Mouse (Mus musculus) embryonic facial prominence, embryonic 10.5 days (tissue): ENCODE measurements around the gene Tmem262. TPM values are rescaled to one million over a fixed set of nuclear protein-coding genes. Genes with fewer than 3 reads are reported as not detected.

ENCODE experiments used
- DNase-seq: peaks from one replicate; pipeline ENCODE4 v3.0.0-alpha.2; 2017; ENCODE audit warnings: low spot score
- H3K27ac ChIP-seq: fragments of 300-500 bp; sonication (generic); replicated peaks from 2 replicates; pipeline ENCODE4 v1.5.1; 2016; ENCODE audit warnings: mild to moderate bottlenecking
- H3K27me3 ChIP-seq: fragments of 300-500 bp; sonication (generic); replicated peaks from 2 replicates; pipeline ENCODE4 v1.6.1; 2016; ENCODE audit warnings: low read depth, mild to moderate bottlenecking; ENCODE audit not compliant: poor library complexity, severe bottlenecking
- H3K36me3 ChIP-seq: fragments of 300-500 bp; sonication (generic); replicated peaks from 2 replicates; pipeline ENCODE4 v1.6.1; 2016; ENCODE audit warnings: mild to moderate bottlenecking, moderate library complexity
- H3K4me1 ChIP-seq: fragments of 300-500 bp; sonication (generic); 2 replicates; pipeline ENCODE4 v1.6.1; 2016
- H3K4me3 ChIP-seq: fragments of 300-500 bp; sonication (generic); 2 replicates; pipeline ENCODE4 v1.5.1; 2016; ENCODE audit warnings: mild to moderate bottlenecking, moderate library complexity
- H3K9me3 ChIP-seq: fragments of 300-500 bp; sonication (generic); 2 replicates; pipeline ENCODE4 v1.6.1; 2016; ENCODE audit warnings: mild to moderate bottlenecking
- WGBS: fragments of 180-500 bp; shearing (Covaris S2); methylation state at CpG from one replicate; pipeline ENCODE4 v1.1.7; 2016; 5-methylcytosine and 5-hydroxymethylcytosine counted together
- polyA plus RNA-seq: library from polyadenylated mRNA; unstranded; fragments of >200 nt; fragmentation: Nextera tagmentation; extraction: Ambion mirVana; gene quantifications from 2 replicates; pipeline ENCODE4 v1.2.1, GENCODE M21; 2016

The Tmem262 gene
- polyA plus RNA-seq, 1 experiment from 2014 or later: not detected

DNA sequence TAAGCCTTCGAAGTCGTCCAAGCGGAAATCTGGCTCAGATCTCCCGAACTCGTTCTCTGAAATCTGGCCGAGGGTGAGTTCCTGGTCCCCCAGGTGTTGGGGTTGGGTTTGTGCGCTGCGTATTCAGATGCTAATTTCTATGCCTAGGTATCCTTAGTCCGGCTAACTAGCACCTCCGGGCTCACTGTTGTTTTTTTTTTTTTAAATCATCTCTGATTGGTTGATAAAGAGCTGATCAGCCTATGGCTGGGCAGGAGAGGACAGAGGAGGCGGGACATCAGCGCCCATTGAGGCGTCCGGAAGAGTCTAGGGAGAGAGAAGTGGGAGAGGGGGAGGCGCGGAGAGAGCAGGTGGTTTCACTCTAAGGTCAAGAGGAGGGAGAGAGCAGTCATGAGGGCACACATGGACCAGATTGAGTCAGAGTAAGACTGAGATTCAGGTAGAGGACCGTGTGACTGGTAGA, 5.6 kb downstream of the Tmem262 start:
- no peaks in the 10 kb centered on the region for H3K27me3 ChIP-seq
- H3K27ac ChIP-seq: peak overlapping the region; percentile 90
- no peaks in the 10 kb centered on the region for H3K9me3 ChIP-seq
- WGBS: under 1% methylated on average over 17 of the region's 17 CpGs
- DNase-seq: peak; percentile 83
- H3K36me3 ChIP-seq: peaks cover 77% of the 10 kb centered on the region
- peaks cover 24% of the 10 kb centered on the region for H3K4me1 ChIP-seq
- peak overlapping the region; percentile 90 for H3K4me3 ChIP-seq

- WGBS: 94% methylated on average over 13 of the region's 13 CpGs
Measured at GRCm38 (mm10) chr19:6088841-6089240, 9.0 kb downstream of the Tmem262 start.

GRCm38 (mm10) chr19:6094119-6094518, 14.3 kb downstream of the Tmem262 start, which contains the start of gene AC131692.1:
TSS of gene AC131692.1 (plus strand) at chr19:6094419.
- no peaks in the 10 kb centered on the region for H3K27me3 ChIP-seq
- H3K36me3 ChIP-seq: peaks cover 97% of the 10 kb centered on the region
- WGBS: 95% methylated on average over 7 of the region's 7 CpGs
- DNase-seq: no peak
- H3K27ac ChIP-seq: no peak within 1 kb of the TSS
- no peak within 1 kb of the TSS for H3K4me3 ChIP-seq
- H3K4me1 ChIP-seq: no peaks in the 10 kb centered on the region
- H3K9me3 ChIP-seq: no peaks in the 10 kb centered on the region

More at GRCm38 (mm10) chr19:6088841-6089240, 9.0 kb downstream of the Tmem262 start:
- H3K27ac ChIP-seq: no peak overlapping the region
- H3K9me3 ChIP-seq: no peaks in the 10 kb centered on the region
- no peak overlapping the region for H3K4me3 ChIP-seq
- peaks cover 78% of the 10 kb centered on the region for H3K36me3 ChIP-seq
- peaks cover 18% of the 10 kb centered on the region for H3K4me1 ChIP-seq
- H3K27me3 ChIP-seq: no peaks in the 10 kb centered on the region
- DNase-seq: no peak

DNA sequence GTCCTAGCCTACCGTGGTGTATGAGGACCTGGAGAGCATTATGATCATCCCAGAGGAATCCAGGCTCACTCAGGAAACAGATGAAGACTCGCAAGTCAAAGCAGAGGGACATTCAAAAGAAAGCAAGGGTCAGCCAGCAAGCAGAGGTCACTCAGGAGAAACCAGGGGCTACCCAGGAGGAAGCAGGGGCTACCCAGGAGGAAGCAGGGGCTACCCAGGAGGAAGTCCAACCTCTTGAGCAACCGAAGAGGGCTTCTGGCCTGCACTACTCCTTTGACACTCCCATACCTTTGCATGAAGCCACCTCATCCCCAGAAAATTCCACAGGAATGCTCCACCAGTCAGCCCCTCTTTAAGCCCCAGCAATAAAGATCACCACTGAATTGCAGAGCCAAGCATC, 18.0 kb downstream of the Tmem262 start:
- peaks cover 15% of the 10 kb centered on the region for H3K4me1 ChIP-seq
- WGBS: 92% methylated on average over 3 of the region's 3 CpGs
- H3K4me3 ChIP-seq: no peak overlapping the region
- no peaks in the 10 kb centered on the region for H3K27me3 ChIP-seq
- no peak for DNase-seq
- peaks cover 73% of the 10 kb centered on the region for H3K36me3 ChIP-seq
- H3K9me3 ChIP-seq: no peaks in the 10 kb centered on the region
- H3K27ac ChIP-seq: no peak overlapping the region

- H3K4me1 ChIP-seq: peaks cover 21% of the 10 kb centered on the region
- H3K27ac ChIP-seq: no peak overlapping the region; the same call in 1 of the 2 replicates
- H3K27me3 ChIP-seq: no peaks in the 10 kb centered on the region
- WGBS: 32% methylated on average over 6 of the region's 6 CpGs
- H3K4me3 ChIP-seq: no peak overlapping the region
- peaks cover 45% of the 10 kb centered on the region for H3K36me3 ChIP-seq
- peak; percentile 26 for DNase-seq
- no peaks in the 10 kb centered on the region for H3K9me3 ChIP-seq
Measured at GRCm38 (mm10) chr19:6101186-6101585, 21.4 kb downstream of the Tmem262 start.

GRCm38 (mm10) chr19:6102169-6102853, 22.5 kb downstream of the Tmem262 start:
- H3K27ac ChIP-seq: peak overlapping the region; percentile 70

DNA sequence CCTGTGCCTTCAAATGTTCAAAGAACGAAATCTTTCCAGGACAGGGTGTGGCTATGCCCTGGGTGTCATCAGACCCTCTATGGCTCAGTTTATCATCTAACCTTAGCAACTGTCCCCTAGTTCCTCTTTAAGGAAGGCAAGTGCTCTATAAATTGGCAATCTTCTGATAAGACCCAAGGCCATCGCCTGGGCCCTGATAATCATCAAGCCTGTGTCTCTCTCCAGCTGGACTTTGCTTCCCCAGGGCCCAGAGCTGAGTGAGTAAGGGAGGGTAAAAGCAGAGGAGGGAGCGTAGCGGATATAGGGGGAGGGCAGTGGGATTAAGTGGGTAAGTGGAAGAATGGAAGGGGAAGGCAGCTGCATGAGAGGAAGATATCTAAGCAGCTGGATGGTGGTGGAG, 24.6 kb downstream of the Tmem262 start:
- H3K27ac ChIP-seq: no peak overlapping the region
- no peak overlapping the region for H3K4me3 ChIP-seq
- peaks cover 21% of the 10 kb centered on the region for H3K36me3 ChIP-seq
- WGBS: 83% methylated on average over 4 of the region's 4 CpGs
- no peaks in the 10 kb centered on the region for H3K9me3 ChIP-seq
- DNase-seq: no peak
- H3K27me3 ChIP-seq: no peaks in the 10 kb centered on the region
- peaks cover 27% of the 10 kb centered on the region for H3K4me1 ChIP-seq

More at GRCm38 (mm10) chr19:6102169-6102853, 22.5 kb downstream of the Tmem262 start:
- no peak for DNase-seq
- Histone ChIP-seq H3K27me3 (no peaks in the 10 kb centered on the region), H3K4me3 (no peak overlapping the region), H3K9me3 (no peaks in the 10 kb centered on the region), H3K4me1 (peaks cover 27% of the 10 kb centered on the region), H3K36me3 (peaks cover 35% of the 10 kb centered on the region)
- WGBS: 80% methylated on average over 6 of the region's 6 CpGs

DNA sequence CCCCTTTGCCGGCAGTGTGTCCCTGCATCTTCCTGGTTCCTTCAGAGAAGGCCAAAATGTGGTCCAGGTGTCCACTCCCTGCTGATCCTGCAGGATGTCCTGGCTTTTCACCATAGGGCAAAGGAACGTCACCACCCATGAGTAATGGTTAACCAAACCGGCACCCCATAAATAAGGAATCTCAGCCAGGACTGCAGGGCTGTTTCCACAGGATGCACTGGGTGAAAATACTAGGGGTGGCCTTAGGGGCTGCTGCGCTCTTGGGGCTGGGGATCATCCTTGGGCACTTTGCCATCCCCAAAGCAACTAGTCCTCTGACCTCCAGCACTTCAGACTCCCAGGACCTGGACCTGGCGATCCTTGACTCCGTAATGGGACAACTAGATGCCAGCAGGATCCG, 25.8 kb downstream of the Tmem262 start, which contains the start of gene Naaladl1:
Naaladl1 (plus strand) TSS at position 197 of the 400 bp plus-strand sequence.
- Histone ChIP-seq H3K4me1 (peaks cover 25% of the 10 kb centered on the region), H3K9me3 (no peaks in the 10 kb centered on the region), H3K4me3 (0 out of 2 replicates have a peak within 1 kb of the TSS, but pooled peaks have one; percentile 8), H3K36me3 (0 out of 2 replicates have a peak, but pooled peaks cover 11% of the 10 kb centered on the region), H3K27me3 (no peaks in the 10 kb centered on the region), H3K27ac (no peak within 1 kb of the TSS)
- WGBS: 87% methylated on average over 7 of the region's 7 CpGs
- no peak for DNase-seq

- WGBS: 75% methylated on average over 6 of the region's 6 CpGs
- Histone ChIP-seq H3K9me3 (no peaks in the 10 kb centered on the region), H3K27ac (no peak overlapping the region), H3K4me1 (peaks cover 13% of the 10 kb centered on the region), H3K27me3 (no peaks in the 10 kb centered on the region), H3K36me3 (peaks cover 64% of the 10 kb centered on the region), H3K4me3 (no peak overlapping the region)
- DNase-seq: no peak
Measured at GRCm38 (mm10) chr19:6113116-6113515, 33.3 kb downstream of the Tmem262 start.

DNA sequence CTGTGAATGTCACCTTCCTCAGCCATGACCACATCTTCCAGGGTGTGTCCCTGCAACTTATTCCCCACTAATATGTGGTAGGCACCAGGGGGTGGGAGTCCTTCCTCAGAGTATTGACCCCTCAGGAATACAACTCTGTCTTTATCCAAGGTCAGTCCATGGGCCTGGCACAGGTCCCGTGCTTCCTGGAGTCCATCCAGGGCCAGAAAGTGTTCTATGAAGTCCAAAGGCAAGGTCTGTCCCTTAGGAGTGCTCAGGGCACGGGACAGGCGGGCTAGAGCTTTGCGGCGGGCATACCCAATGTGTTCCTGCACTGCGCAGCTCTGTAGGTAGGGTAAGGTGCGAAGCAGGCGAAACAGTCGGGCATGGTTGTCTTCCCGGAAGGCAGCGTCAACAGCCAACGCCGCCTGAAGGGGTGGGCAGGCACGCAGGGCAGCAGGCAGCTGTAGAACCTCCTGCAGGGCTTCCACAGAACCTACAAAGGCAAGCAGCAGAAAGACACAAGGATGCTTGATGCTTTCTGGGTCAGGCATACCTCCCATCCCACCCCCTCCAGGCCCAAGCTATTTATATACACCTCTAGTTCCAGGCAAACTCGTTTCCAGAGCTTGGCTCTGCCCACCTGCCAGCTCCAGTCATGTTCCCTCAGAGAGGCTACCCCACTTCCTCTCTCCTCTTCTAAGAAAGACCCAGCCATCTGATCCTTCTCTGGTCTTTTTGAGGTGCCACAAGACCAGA, 36.4 kb downstream of the Tmem262 start:
- WGBS: 89% methylated on average over 15 of the region's 15 CpGs

GRCm38 (mm10) chr19:6117346-6117985, 37.6 kb downstream of the Tmem262 start:
- H3K27me3 ChIP-seq: no peaks in the 10 kb centered on the region
- no peak for DNase-seq
- H3K9me3 ChIP-seq: no peaks in the 10 kb centered on the region
- peak overlapping the region; percentile 92 for H3K27ac ChIP-seq
- H3K4me3 ChIP-seq: peak overlapping the region; percentile 94
- 6% methylated on average over 32 of the region's 32 CpGs for WGBS
- H3K4me1 ChIP-seq: peaks cover 38% of the 10 kb centered on the region
- peaks cover 51% of the 10 kb centered on the region for H3K36me3 ChIP-seq

More for the DNA sequence above, 36.4 kb downstream of the Tmem262 start:
- peaks cover 30% of the 10 kb centered on the region for H3K4me1 ChIP-seq
- H3K27ac ChIP-seq: no peak overlapping the region
- H3K4me3 ChIP-seq: peak overlapping the region; percentile 94
- H3K36me3 ChIP-seq: peaks cover 60% of the 10 kb centered on the region
- H3K27me3 ChIP-seq: no peaks in the 10 kb centered on the region
- no peak for DNase-seq
- H3K9me3 ChIP-seq: no peaks in the 10 kb centered on the region

- Histone ChIP-seq H3K4me3 (peak within 1 kb of the TSS; percentile 94), H3K27me3 (no peaks in the 10 kb centered on the region), H3K4me1 (peaks cover 38% of the 10 kb centered on the region), H3K27ac (peak within 1 kb of the TSS; percentile 92), H3K36me3 (peaks cover 44% of the 10 kb centered on the region), H3K9me3 (no peaks in the 10 kb centered on the region)
- peak; percentile 92 for DNase-seq
- under 1% methylated on average over 77 of the region's 77 CpGs for WGBS
Measured at GRCm38 (mm10) chr19:6117986-6118676, 38.3 kb downstream of the Tmem262 start, which contains the start of gene Sac3d1. TSS of gene Sac3d1 (minus strand) at chr19:6118650.
